Mouse (Mus musculus): ENCODE data around the gene Sox6. TPM values are rescaled to one million over a fixed set of nuclear protein-coding genes. Genes with fewer than 3 reads are reported as not detected.
"Not testable (repeated sequence)": the region's sequence is repeated elsewhere in the genome, so short reads cannot be mapped to it uniquely, and the experiment has no call there.

Gene Sox6
- polyA plus RNA-seq (2012; rRNA removed): 3.5 and 3.8 TPM in 2 replicates

- no peak for DNase-seq (ENCODE audit: low spot score)
Observed at GRCm38 (mm10) chr7:116038511-116038910, at the start of gene Sox6. Gene Sox6 (minus strand): TSS chr7:116038796.

DNA sequence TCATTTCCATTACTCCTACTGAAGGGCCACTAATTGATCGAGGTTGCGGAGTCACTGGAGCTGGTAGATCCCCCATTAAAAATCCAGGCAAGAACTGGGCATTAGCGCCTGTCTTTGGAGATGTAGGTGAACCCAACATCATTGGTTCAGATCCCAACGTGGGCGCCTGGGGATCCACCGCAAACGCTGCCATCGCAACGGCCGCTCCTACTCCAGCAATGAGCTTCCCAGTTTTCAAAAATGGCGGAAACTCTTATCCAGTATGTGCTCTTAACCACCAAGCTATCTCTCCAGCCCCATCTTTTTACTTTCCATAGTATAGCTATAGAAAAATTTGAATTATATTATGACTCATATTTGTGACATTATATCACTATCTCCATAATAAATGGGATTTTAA, 45.8 kb upstream of the Sox6 start, which contains the start of gene Gm4353:
TSS of gene Gm4353 (minus strand) at position 270 of the 400 bp plus-strand sequence.
- not testable (repeated sequence) for DNase-seq (ENCODE audit: low spot score)

GRCm38 (mm10) chr7:116060739-116061138, 22.1 kb upstream of the Sox6 start:
- DNase-seq (ENCODE audit: low spot score): no peak

GRCm38 (mm10) chr7:116040470-116041019, 1.9 kb upstream of the Sox6 start:
- DNase-seq (ENCODE audit: low spot score): no peak

DNA sequence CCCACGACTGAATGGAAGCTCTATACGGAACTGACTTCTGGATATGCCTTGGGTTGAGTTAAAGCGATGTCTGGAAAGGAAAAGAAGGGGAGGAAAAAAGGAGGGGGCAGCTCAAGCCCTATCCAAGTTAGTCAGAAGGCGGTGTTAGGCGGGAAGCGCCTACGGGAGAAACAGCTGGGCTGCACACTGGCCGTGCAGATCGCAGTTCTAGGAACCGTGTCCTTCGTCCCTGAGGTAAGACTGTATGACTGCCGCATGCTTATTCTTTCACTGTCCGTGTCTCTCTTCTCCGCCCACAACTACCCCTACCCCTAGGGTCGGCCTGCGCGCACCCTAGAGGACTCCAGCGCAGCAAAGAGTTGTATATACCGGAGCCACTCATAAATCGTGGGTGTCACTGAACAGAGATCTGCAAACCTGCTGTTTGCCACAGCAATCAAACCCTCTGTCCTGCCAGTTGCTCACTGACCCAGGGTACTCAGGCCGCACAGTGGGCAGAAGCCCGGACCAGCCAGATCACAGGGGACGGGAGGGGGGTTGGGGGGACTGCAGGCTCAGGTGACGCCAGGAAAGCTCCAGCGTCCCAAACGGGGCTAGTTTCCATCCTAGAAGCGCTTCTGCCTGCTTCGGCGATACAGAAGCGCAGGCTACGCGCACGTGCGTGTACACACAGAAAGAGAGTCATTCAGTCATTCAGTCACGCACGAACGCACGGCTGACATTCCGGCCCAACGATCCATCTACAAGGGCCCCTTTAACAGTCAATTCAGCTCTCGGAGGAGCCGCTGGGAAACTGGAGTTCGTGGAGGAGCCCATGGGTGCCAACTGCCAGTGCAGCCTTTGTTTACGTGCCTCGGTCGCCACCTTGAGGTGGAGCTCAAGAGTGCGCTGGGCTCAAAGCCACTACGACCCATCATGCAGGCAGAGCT, 1.2 kb upstream of the Sox6 start:
- DNase-seq (ENCODE audit: low spot score): peak; percentile 72

- DNase-seq (ENCODE audit: low spot score): no peak
Observed at GRCm38 (mm10) chr7:116039196-116039537, 571 bp upstream of the Sox6 start, which contains the start of gene 1110004F10Rik. Gene 1110004F10Rik (plus strand): TSS chr7:116039397.

GRCm38 (mm10) chr7:116038024-116038423, 572 bp downstream of the Sox6 start:
- no peak for DNase-seq (ENCODE audit: low spot score)

- DNase-seq (ENCODE audit: low spot score): no peak
Observed at GRCm38 (mm10) chr7:116036591-116037555, 1.7 kb downstream of the Sox6 start.

GRCm38 (mm10) chr7:116035504-116035903, 3.1 kb downstream of the Sox6 start:
- DNase-seq (ENCODE audit: low spot score): no peak

DNA sequence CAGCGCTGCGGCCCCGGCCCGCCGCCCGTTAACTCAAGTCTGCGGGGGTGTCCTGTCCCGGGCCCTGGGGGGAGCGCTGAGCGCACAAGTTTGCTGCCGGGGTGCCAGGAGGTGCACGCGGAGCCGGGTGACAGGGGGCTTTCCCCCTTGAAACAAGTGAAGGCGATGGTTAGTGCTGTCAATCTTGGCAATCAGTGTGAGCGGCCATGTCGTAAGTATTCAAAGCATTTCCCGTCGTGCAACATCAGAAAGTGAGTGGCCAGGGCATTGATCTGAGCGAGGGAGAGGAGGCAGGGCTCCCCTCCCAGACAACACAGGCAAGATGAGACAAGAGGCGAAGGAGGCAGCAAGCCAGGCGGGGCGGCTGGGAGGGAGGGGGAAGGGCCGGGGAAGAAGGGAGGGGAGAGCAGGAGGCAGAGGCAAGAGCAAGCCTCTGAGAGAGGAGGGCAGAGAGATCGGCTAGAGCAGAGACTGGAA, 4.3 kb downstream of the Sox6 start:
- DNase-seq (ENCODE audit: low spot score): peak; percentile 40

DNA sequence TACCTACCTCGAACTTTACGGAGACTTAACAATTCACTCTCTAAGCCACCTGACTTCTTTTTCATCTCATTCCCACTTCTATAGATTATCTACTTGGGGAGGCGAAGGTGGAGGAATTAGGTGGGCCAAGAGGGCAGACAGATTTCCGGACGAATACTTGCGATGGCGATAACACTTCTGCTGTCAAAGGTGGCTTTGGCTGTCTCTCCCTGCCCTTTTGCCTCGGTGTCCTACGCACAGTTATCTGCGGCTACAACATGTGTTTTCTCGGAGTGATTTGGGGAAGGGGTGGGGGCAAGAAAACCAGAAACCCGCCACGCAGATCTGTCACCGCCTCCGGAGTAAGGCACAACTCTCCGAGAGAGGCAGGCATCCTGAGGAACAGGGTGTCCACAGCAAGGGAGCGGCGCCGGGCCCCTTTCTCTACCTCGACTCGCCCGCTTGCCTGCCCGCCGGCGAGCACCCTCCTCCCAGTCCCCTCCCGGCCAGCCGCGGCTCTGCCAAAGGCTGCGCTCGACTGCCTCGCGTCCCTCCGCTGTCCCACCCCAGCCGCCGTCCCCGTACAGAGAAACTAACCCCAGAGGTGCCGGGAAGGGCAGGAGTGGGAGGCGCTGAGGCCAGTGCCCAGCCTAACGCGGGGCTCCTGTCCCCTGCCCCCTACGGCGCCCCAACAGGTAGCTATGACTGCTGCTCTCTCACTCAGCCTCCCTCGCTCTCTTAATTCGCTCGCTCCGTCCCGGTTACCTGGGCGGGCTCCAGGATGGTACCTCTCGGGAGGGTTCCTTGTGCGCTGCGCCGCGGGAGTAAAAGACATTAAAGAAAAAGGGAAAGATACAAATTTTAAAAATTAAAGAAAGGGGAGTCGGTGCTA, 5.0 kb downstream of the Sox6 start:
- DNase-seq (ENCODE audit: low spot score): peak; percentile 63

- DNase-seq (ENCODE audit: low spot score): no peak
Observed at GRCm38 (mm10) chr7:116032596-116033307, 5.8 kb downstream of the Sox6 start.

- DNase-seq (ENCODE audit: low spot score): peak; percentile 70
Observed at GRCm38 (mm10) chr7:116031718-116032595, 6.6 kb downstream of the Sox6 start.

DNA sequence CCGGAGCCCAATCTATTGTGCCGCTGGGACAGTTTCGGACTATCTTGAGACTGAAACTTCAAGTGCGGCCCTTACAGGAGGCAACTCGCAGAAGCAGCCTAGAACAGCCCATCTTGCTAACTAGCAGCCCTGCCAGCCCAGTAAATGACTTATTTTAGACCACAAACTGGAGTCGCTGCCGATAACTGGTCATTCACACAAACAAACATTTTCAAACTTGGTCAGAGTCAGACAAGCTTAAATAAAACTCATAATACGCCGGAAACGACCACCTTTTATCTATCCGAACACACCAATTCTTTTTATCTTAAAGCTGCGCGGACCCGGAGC, 7.2 kb downstream of the Sox6 start:
- DNase-seq (ENCODE audit: low spot score): no peak

DNA sequence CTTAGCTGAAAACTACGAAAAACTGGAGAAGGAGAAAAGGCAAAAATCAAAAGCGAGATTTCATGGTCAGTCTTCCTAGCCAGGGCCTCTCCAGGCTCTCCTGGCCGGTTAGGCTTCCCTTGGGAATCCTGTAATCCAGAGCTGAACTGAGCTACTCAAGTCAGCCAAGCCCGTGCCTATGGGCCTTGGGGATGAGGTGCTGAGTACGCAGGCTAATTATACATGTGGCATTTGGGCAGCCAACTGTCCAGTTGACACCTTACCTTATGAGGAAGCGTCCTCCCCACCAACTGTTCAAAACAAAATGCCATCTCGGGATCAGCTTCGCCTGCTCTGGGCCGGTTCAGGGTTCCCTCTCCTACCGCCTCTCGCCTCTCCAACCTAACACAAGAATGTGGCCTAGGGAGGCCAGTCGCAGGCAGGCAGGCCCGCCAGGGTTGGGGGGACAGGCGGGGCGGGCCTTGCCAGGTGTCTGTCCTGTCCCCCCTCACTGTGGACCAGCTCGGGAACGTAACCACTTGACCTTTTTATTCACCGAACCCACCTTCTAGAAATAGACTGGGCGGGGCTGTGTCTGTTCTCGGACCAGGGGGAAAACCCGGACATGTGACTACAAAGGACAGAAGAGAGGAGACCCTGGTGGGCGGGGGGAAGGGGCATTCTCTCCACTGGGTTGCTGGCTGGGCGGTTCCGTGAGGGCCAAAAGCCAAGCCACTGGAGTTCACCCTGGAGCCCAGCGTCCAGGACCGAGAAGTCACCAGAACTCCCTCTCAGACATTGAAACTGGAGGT, 7.8 kb downstream of the Sox6 start:
- peak; percentile 41 for DNase-seq (ENCODE audit: low spot score)

DNA sequence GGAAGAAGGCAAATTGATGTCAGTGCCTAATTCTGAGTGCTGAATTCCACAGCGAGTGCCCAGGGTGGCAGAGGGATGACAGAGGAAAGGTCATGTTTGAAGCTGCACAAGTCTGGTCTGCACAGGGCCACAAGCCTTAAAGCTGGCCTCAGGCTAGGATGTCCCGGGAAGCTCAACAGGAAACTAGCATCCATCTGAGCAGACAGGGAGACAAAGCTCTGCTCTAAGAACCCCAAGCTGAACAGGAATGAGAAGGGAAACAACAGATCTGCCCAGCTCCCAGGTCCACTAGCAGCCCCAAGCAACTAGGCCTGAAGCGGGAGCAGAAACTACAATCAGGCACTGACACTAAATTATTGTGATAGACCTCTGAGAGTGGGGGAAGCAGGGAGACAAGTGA, 8.6 kb downstream of the Sox6 start:
- no peak for DNase-seq (ENCODE audit: low spot score)

- DNase-seq (ENCODE audit: low spot score): no peak
Observed at GRCm38 (mm10) chr7:116002726-116003125, 35.9 kb downstream of the Sox6 start.

GRCm38 (mm10) chr7:115988109-115988779, 50.4 kb downstream of the Sox6 start:
- no peak for DNase-seq (ENCODE audit: low spot score)
